Mouse (Mus musculus): ENCODE data around the gene March9.

The March9 gene

DNA sequence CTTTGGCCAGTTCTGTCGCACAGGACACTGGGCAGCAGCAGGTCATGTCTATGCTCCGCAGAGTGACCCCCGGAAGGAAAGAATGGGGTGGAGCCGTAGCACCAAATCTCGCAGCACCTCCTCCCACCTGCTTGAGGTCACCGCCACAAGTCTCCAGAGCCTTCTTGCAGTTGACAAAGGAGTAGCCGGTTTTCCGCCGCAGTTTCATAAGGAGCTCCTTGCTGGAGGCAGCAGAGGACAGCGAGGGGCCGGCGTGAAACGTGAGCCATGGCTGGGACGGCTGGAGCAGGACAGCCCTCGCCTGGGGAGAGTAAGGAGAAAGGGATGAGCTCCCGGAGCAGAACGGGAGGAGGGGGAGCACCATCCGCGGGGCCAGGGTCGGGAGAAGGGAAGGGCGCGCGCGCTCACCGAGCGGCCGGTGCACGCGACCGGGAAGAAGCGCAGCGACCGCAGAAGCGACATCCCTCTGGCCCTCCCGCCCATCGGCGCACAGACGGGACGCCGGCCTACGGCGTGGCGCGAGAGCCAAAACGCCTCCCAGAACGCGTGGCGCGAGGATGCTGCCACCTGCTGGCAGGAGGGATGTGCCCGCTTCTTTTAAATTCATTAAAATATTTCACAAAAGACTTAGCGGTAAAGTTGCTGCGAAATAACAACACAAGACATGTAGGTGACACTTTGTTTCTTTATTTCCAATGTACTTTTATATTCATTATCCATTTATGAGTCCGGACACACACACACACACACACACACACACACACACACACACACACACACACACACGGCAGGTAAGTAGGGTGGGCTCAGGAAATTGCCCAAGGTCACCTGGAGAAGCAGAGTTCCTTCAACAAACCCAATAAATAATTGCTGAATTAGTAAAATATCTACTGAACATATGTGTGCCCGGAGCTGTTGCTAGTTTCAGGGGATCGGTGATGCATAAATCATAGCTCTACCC, 29.4 kb downstream of the March9 start, which contains the start of gene Tsfm:
Gene Tsfm (minus strand): TSS at position 505 of the 961 bp plus-strand sequence.
- DNase-seq, result peak; percentile 92

- DNase-seq, result no peak
Measured at GRCm38 (mm10) chr10:127018422-127018821, 41.6 kb downstream of the March9 start.

GRCm38 (mm10) chr10:127017071-127017470, 42.9 kb downstream of the March9 start:
- DNase-seq, result no peak

DNA sequence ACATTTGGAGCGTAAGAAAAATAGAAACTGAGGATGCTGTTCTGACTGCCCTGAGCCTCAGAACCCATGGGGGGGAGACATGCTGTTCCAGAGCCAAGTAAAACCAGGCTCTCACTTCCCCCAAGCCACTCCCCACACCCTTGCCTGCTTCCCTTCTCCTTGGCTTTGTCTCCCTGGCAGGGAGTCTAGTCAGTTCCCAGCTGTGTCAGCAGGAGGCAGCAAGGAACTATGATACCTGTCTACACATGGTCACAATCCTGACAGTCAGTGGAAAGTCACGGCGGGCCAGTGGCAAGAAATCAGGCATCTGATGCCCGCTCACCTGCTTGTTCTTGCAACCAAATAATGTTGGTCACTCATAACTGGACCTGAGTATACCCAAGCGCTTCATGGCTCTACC, 43.5 kb downstream of the March9 start:
- no peak for DNase-seq
